Mouse (Mus musculus): ENCODE data around the gene Pcgf6. TPM values are rescaled to one million over a fixed set of nuclear protein-coding genes. Genes with fewer than 3 reads are reported as not detected.

Pcgf6 gene
- polyA plus RNA-seq, 1 experiment, result 4.8 TPM

GRCm38 (mm10) chr19:47017831-47018230 is 32.9 kb downstream of the Pcgf6 start:
- H3K27me3 ChIP-seq (ENCODE audit: control insufficient read depth, insufficient read depth, low read length), result peaks cover 14% of the 10 kb centered on the region
- TF ChIP-seq CTCF (IDR thresholded peaks at IDR 0.05; ENCODE audit: extremely low read depth, insufficient read depth, insufficient read length, insufficient replicate concordance), result no peak
- no peak for TF ChIP-seq POLR2A (IDR thresholded peaks at IDR 0.05; ENCODE audit: low read depth, low read length)
- WGBS, result 13% methylated on average over 3 of the region's 3 CpGs
- no peak overlapping the region for H3K27ac ChIP-seq (ENCODE audit: insufficient read depth, low read length)
- H3K36me3 ChIP-seq (ENCODE audit: control insufficient read depth, insufficient read depth, low read length), result no peaks in the 10 kb centered on the region
- H3K4me3 ChIP-seq (ENCODE audit: extremely low read depth, insufficient read depth, insufficient read length), result no peak overlapping the region
- H3K4me1 ChIP-seq (ENCODE audit: control insufficient read depth, insufficient read depth, insufficient read length), result peaks cover 11% of the 10 kb centered on the region
- DNase-seq (ENCODE audit: low read depth in 1 of 2, low spot score in 2 of 2), result no peak

GRCm38 (mm10) chr19:47016487-47016886 is 34.2 kb downstream of the Pcgf6 start:
- DNase-seq (ENCODE audit: low read depth in 1 of 2, low spot score in 2 of 2), result peak in 1 of 2 experiments; percentile 45
- peaks cover 14% of the 10 kb centered on the region for H3K27me3 ChIP-seq (ENCODE audit: control insufficient read depth, insufficient read depth, low read length)

GRCm38 (mm10) chr19:47015965-47016364 is 34.7 kb downstream of the Pcgf6 start:
- no peak overlapping the region for H3K4me3 ChIP-seq (ENCODE audit: extremely low read depth, insufficient read depth, insufficient read length)
- DNase-seq (ENCODE audit: low read depth in 1 of 2, low spot score in 2 of 2), result no peak
- H3K36me3 ChIP-seq (ENCODE audit: control insufficient read depth, insufficient read depth, low read length), result no peaks in the 10 kb centered on the region
- no peak for TF ChIP-seq CTCF (IDR thresholded peaks at IDR 0.05; ENCODE audit: extremely low read depth, insufficient read depth, insufficient read length, insufficient replicate concordance)
- no peak for TF ChIP-seq POLR2A (IDR thresholded peaks at IDR 0.05; ENCODE audit: low read depth, low read length)
- no peak overlapping the region for H3K27ac ChIP-seq (ENCODE audit: insufficient read depth, low read length)
- WGBS, result 14% methylated on average over 9 of the region's 9 CpGs
- H3K4me1 ChIP-seq (ENCODE audit: control insufficient read depth, insufficient read depth, insufficient read length), result peaks cover 11% of the 10 kb centered on the region
- peaks cover 14% of the 10 kb centered on the region for H3K27me3 ChIP-seq (ENCODE audit: control insufficient read depth, insufficient read depth, low read length)

More at GRCm38 (mm10) chr19:47016487-47016886, 34.2 kb downstream of the Pcgf6 start:
- 3% methylated on average over 15 of the region's 15 CpGs for WGBS
- H3K4me3 ChIP-seq (ENCODE audit: extremely low read depth, insufficient read depth, insufficient read length), result no peak overlapping the region
- TF ChIP-seq CTCF (IDR thresholded peaks at IDR 0.05; ENCODE audit: extremely low read depth, insufficient read depth, insufficient read length, insufficient replicate concordance) (no peak), POLR2A (IDR thresholded peaks at IDR 0.05; ENCODE audit: low read depth, low read length) (no peak)
- peaks cover 11% of the 10 kb centered on the region for H3K4me1 ChIP-seq (ENCODE audit: control insufficient read depth, insufficient read depth, insufficient read length)
- H3K36me3 ChIP-seq (ENCODE audit: control insufficient read depth, insufficient read depth, low read length), result no peaks in the 10 kb centered on the region
- no peak overlapping the region for H3K27ac ChIP-seq (ENCODE audit: insufficient read depth, low read length)

GRCm38 (mm10) chr19:47015396-47015795 is 35.3 kb downstream of the Pcgf6 start:
- H3K4me3 ChIP-seq (ENCODE audit: extremely low read depth, insufficient read depth, insufficient read length), result no peak overlapping the region
- WGBS, result 6% methylated on average over 37 of the region's 37 CpGs
- no peak for TF ChIP-seq POLR2A (IDR thresholded peaks at IDR 0.05; ENCODE audit: low read depth, low read length)
- TF ChIP-seq CTCF (IDR thresholded peaks at IDR 0.05; ENCODE audit: extremely low read depth, insufficient read depth, insufficient read length, insufficient replicate concordance), result no peak
- H3K4me1 ChIP-seq (ENCODE audit: control insufficient read depth, insufficient read depth, insufficient read length), result peaks cover 11% of the 10 kb centered on the region
- H3K27me3 ChIP-seq (ENCODE audit: control insufficient read depth, insufficient read depth, low read length), result peaks cover 14% of the 10 kb centered on the region
- DNase-seq (ENCODE audit: low read depth in 1 of 2, low spot score in 2 of 2), result no peak
- H3K27ac ChIP-seq (ENCODE audit: insufficient read depth, low read length), result no peak overlapping the region
- H3K36me3 ChIP-seq (ENCODE audit: control insufficient read depth, insufficient read depth, low read length), result no peaks in the 10 kb centered on the region

- no peak for DNase-seq (ENCODE audit: low read depth in 1 of 2, low spot score in 2 of 2)
- H3K27me3 ChIP-seq (ENCODE audit: control insufficient read depth, insufficient read depth, low read length), result peaks cover 14% of the 10 kb centered on the region
- H3K4me3 ChIP-seq (ENCODE audit: extremely low read depth, insufficient read depth, insufficient read length), result peak within 1 kb of the TSS; percentile 17; the same call in 1 of the 2 replicates
- H3K4me1 ChIP-seq (ENCODE audit: control insufficient read depth, insufficient read depth, insufficient read length), result peaks cover 11% of the 10 kb centered on the region
- H3K36me3 ChIP-seq (ENCODE audit: control insufficient read depth, insufficient read depth, low read length), result no peaks in the 10 kb centered on the region
- H3K27ac ChIP-seq (ENCODE audit: insufficient read depth, low read length), result no peak within 1 kb of the TSS
- TF ChIP-seq CTCF (IDR thresholded peaks at IDR 0.05; ENCODE audit: extremely low read depth, insufficient read depth, insufficient read length, insufficient replicate concordance) (no peak), POLR2A (IDR thresholded peaks at IDR 0.05; ENCODE audit: low read depth, low read length) (no peak)
- 2% methylated on average over 117 of the region's 124 CpGs for WGBS
These were observed 36.0 kb downstream of the Pcgf6 start, which contains the start of the genes Ina and Nt5c2 for GRCm38 (mm10) chr19:47014447-47015381. Gene Ina (plus strand): TSS chr19:47014698. Gene Nt5c2 (minus strand): TSS chr19:47015153.

GRCm38 (mm10) chr19:47014159-47014446 is 36.6 kb downstream of the Pcgf6 start:
- TF ChIP-seq POLR2A (IDR thresholded peaks at IDR 0.05; ENCODE audit: low read depth, low read length) (no peak), CTCF (IDR thresholded peaks at IDR 0.05; ENCODE audit: extremely low read depth, insufficient read depth, insufficient read length, insufficient replicate concordance) (no peak)
- peaks cover 14% of the 10 kb centered on the region for H3K27me3 ChIP-seq (ENCODE audit: control insufficient read depth, insufficient read depth, low read length)
- no peak for DNase-seq (ENCODE audit: low read depth in 1 of 2, low spot score in 2 of 2)
- no peak overlapping the region for H3K4me3 ChIP-seq (ENCODE audit: extremely low read depth, insufficient read depth, insufficient read length)
- no peaks in the 10 kb centered on the region for H3K36me3 ChIP-seq (ENCODE audit: control insufficient read depth, insufficient read depth, low read length)
- WGBS, result 9% methylated on average over 11 of the region's 11 CpGs
- H3K4me1 ChIP-seq (ENCODE audit: control insufficient read depth, insufficient read depth, insufficient read length), result peaks cover 11% of the 10 kb centered on the region
- H3K27ac ChIP-seq (ENCODE audit: insufficient read depth, low read length), result no peak overlapping the region
